Comparison of ENCODE assay signal across 14 mouse cellular contexts in the genomic region with DNA sequence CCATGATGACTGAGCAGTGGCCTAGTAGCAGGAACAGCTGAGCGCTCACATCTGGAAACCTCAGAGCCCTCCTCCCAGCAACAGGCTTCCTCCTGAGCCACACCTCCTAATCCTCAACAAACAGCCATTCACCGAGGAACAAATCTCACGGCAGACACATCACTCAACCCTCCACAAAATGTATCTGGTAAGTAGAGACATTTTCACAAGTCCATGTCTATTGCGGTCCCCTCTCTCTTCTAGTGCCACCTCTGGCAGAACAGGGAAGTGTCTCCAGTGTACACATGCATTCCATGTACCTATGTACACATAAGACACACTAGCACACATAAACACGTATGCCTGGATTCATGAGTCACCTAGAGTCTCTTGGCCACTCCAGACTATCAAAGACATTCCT. TPM values are rescaled to one million over a fixed set of nuclear protein-coding genes. Genes with fewer than 3 reads are reported as not detected.
A peak's percentile ranks its signal among the peaks of the same experiment; 100 is the strongest.
DNase-seq lines count a peak whose midpoint lies in the region; ATAC-seq and TF ChIP-seq lines count a peak whose summit lies in the region.
"Had no signal": no experiment of that assay in that cellular context is flagged by ENCODE, and none has a peak within 500 bp of the region (broad histone marks: within the 10 kb centered on the region; RNA-seq: fewer than 3 reads in every experiment).

No protein-coding gene starts in this region.

- TF ChIP-seq POLR2A in cerebellum, adult 2 months (IDR thresholded peaks at IDR 0.05; ENCODE audit: borderline replicate concordance, insufficient read depth, low read length), result no peak

- no peak overlapping the region for H3K27ac ChIP-seq in cerebellum, adult 2 months (ENCODE audit: insufficient read depth, low read length)
- H3K27ac ChIP-seq in liver, embryonic 11.5 days (ENCODE audit: low read depth, low read length), result no peak overlapping the region
- H3K27ac ChIP-seq in forebrain, embryonic 16.5 days (ENCODE audit: low read length), result no peak overlapping the region
- H3K27ac ChIP-seq: midbrain, embryonic 15.5 days had no signal

- no peaks in the 10 kb centered on the region for H3K36me3 ChIP-seq in liver, embryonic 11.5 days (ENCODE audit: control insufficient read depth, insufficient read depth, low read length)
- no peaks in the 10 kb centered on the region for H3K36me3 ChIP-seq in forebrain, embryonic 16.5 days (ENCODE audit: control insufficient read depth, insufficient read depth)
- H3K36me3 ChIP-seq: midbrain, embryonic 15.5 days had no signal

- ATAC-seq in liver, embryonic 11.5 days (replicated peaks; ENCODE audit: low FRiP score), result no peak
- 0 out of 2 replicates have a peak, but pooled peaks have one; percentile 40 for ATAC-seq in megakaryocyte, adult 5-6 weeks (ENCODE audit: poor library complexity, severe bottlenecking)
- ATAC-seq in forebrain, embryonic 16.5 days, result no peak
- ATAC-seq: midbrain, embryonic 15.5 days had no signal

- DNase-seq in cerebellum, adult 2 months, result no peak
- DNase-seq in cerebellum, postnatal 4 days (ENCODE audit: low spot score in 2 of 2), result no peak
- DNase-seq in liver, result peak; percentile 13
- DNase-seq in liver, embryonic 11.5 days (ENCODE audit: low spot score), result no peak
- peak; percentile 24 for DNase-seq in MEL-GATA-1-ER (ENCODE audit: extremely low read depth, low read depth)
- no peak for DNase-seq in embryo, embryonic 11 days
- DNase-seq: heart, postnatal 10 days; lung, adult 2 months had no signal

- no peaks in the 10 kb centered on the region for H3K9me3 ChIP-seq in liver, embryonic 11.5 days (ENCODE audit: control insufficient read depth, low read length)
- H3K9me3 ChIP-seq in forebrain, embryonic 16.5 days (ENCODE audit: control insufficient read depth, low read length), result no peaks in the 10 kb centered on the region
- H3K9me3 ChIP-seq: midbrain, embryonic 15.5 days had no signal

- TF ChIP-seq CTCF in cerebellum, adult 2 months (IDR thresholded peaks at IDR 0.05; ENCODE audit: borderline replicate concordance, insufficient read depth, low read depth, low read length), result peak; percentile 39; the same call in 1 of the 2 replicates

- no peak overlapping the region for H3K9ac ChIP-seq in liver, embryonic 11.5 days (ENCODE audit: low read depth, low read length)
- no peak overlapping the region for H3K9ac ChIP-seq in forebrain, embryonic 16.5 days (replicated peaks; ENCODE audit: low read depth, low read length)
- H3K9ac ChIP-seq: midbrain, embryonic 15.5 days had no signal

- WGBS in cerebellum, adult 2 months, result 75% methylated on average over 5 of the region's 5 CpGs
- 67% methylated on average over 5 of the region's 5 CpGs for WGBS in liver, embryonic 11.5 days
- 75% methylated on average over 5 of the region's 5 CpGs for WGBS in forebrain, embryonic 16.5 days

- H3K4me2 ChIP-seq in liver, embryonic 11.5 days, result no peak overlapping the region
- H3K4me2 ChIP-seq in forebrain, embryonic 16.5 days (ENCODE audit: low read length), result no peak overlapping the region
- H3K4me2 ChIP-seq: midbrain, embryonic 15.5 days had no signal

- H3K27me3 ChIP-seq in cerebellum, adult 2 months (ENCODE audit: control insufficient read depth, insufficient read depth, low read length), result no peaks in the 10 kb centered on the region
- H3K27me3 ChIP-seq in liver, embryonic 11.5 days (replicated peaks; ENCODE audit: control insufficient read depth, insufficient read depth, low read length), result peaks cover 18% of the 10 kb centered on the region
- no peaks in the 10 kb centered on the region for H3K27me3 ChIP-seq in forebrain, embryonic 16.5 days (replicated peaks; ENCODE audit: control insufficient read depth, insufficient read depth, low read length)
- H3K27me3 ChIP-seq: midbrain, embryonic 15.5 days had no signal

- H3K4me1 ChIP-seq in cerebellum, adult 2 months (ENCODE audit: control insufficient read depth, insufficient read depth, low read length), result peaks cover 13% of the 10 kb centered on the region
- peaks cover 2% of the 10 kb centered on the region; the same call in 1 of the 2 replicates for H3K4me1 ChIP-seq in liver, embryonic 11.5 days (replicated peaks; ENCODE audit: control insufficient read depth, insufficient read depth, low read length)
- peaks cover 8% of the 10 kb centered on the region for H3K4me1 ChIP-seq in forebrain, embryonic 16.5 days (replicated peaks; ENCODE audit: control insufficient read depth, insufficient read depth, low read length)

- no peak overlapping the region for H3K4me3 ChIP-seq in cerebellum, adult 2 months (replicated peaks; ENCODE audit: insufficient read depth, low read depth, low read length)
- no peak overlapping the region for H3K4me3 ChIP-seq in liver, embryonic 11.5 days (ENCODE audit: low read depth, low read length)
- no peak overlapping the region for H3K4me3 ChIP-seq in forebrain, embryonic 16.5 days (replicated peaks; ENCODE audit: low read length)
- H3K4me3 ChIP-seq: midbrain, embryonic 15.5 days had no signal

RNA-seq across cellular contexts. Expression of a gene that starts 2.2 kb away (rescaled TPM):
- 125 and 135 TPM in 2 replicates for polyA plus RNA-seq in cerebellum, adult 2 months (2012; rRNA removed)
- polyA plus RNA-seq in liver, embryonic 11.5 days (2014; fragmentation: Nextera tagmentation; extraction: Ambion mirVana), result 0.70 and 0.79 TPM in 2 replicates
- total RNA-seq in megakaryocyte, adult 5-6 weeks (2015), result not detected in 2 replicates
- total RNA-seq in megakaryocyte, adult 5-6 weeks (2017), result not detected in 2 replicates
- 254 and 298 TPM in 2 replicates for polyA plus RNA-seq in forebrain, embryonic 16.5 days (2015; fragmentation: Nextera tagmentation; extraction: Ambion mirVana)
- total RNA-seq: gastrocnemius, adult 8-10 months; heart, postnatal 10 days had no signal
- polyA plus RNA-seq: lung, adult 2 months had no signal

RNA-seq across cellular contexts. Expression of a gene that starts 17.8 kb away (rescaled TPM):
- polyA plus RNA-seq in cerebellum, adult 2 months (2012; rRNA removed), result 410 and 442 TPM in 2 replicates
- 306 and 319 TPM in 2 replicates for polyA plus RNA-seq in liver, embryonic 11.5 days (2014; fragmentation: Nextera tagmentation; extraction: Ambion mirVana)
- total RNA-seq in megakaryocyte, adult 5-6 weeks (2015), result 393 and 449 TPM in 2 replicates
- 377 and 389 TPM in 2 replicates for total RNA-seq in megakaryocyte, adult 5-6 weeks (2017)
- 498 and 517 TPM in 2 replicates for polyA plus RNA-seq in forebrain, embryonic 16.5 days (2015; fragmentation: Nextera tagmentation; extraction: Ambion mirVana)

RNA-seq across cellular contexts. Expression of a gene that starts 18.1 kb away (rescaled TPM):
- not detected in 2 replicates for polyA plus RNA-seq in cerebellum, adult 2 months (2012; rRNA removed)
- polyA plus RNA-seq in liver, embryonic 11.5 days (2014; fragmentation: Nextera tagmentation; extraction: Ambion mirVana), result 4.6 and 7.8 TPM in 2 replicates
- total RNA-seq in megakaryocyte, adult 5-6 weeks (2015), result not detected in 2 replicates
- total RNA-seq in megakaryocyte, adult 5-6 weeks (2017), result not detected in 2 replicates
- not detected in 2 replicates for polyA plus RNA-seq in forebrain, embryonic 16.5 days (2015; fragmentation: Nextera tagmentation; extraction: Ambion mirVana)
- total RNA-seq: gastrocnemius, adult 8-10 months; heart, postnatal 10 days; left cerebral cortex, postnatal 10 days had no signal
- polyA plus RNA-seq: embryonic facial prominence, embryonic 14.5 days; lung, adult 2 months; midbrain, embryonic 15.5 days had no signal

RNA-seq across cellular contexts. Expression of a gene that starts 18.5 kb away (rescaled TPM):
- polyA plus RNA-seq in cerebellum, adult 2 months (2012; rRNA removed), result 6.7 and 6.8 TPM in 2 replicates
- polyA plus RNA-seq in liver, embryonic 11.5 days (2014; fragmentation: Nextera tagmentation; extraction: Ambion mirVana), result 60.5 and 65.4 TPM in 2 replicates
- total RNA-seq in megakaryocyte, adult 5-6 weeks (2015), result 0.89 and 1.0 TPM in 2 replicates
- 1.3 and 2.5 TPM in 2 replicates for total RNA-seq in megakaryocyte, adult 5-6 weeks (2017)
- 2.3 and 3.1 TPM in 2 replicates for polyA plus RNA-seq in forebrain, embryonic 16.5 days (2015; fragmentation: Nextera tagmentation; extraction: Ambion mirVana)
- total RNA-seq: gastrocnemius, adult 8-10 months; heart, postnatal 10 days had no signal

RNA-seq across cellular contexts. Expression of a gene that starts 32.8 kb away (rescaled TPM):
- 59.8 and 61.2 TPM in 2 replicates for polyA plus RNA-seq in cerebellum, adult 2 months (2012; rRNA removed)
- 7.0 and 9.0 TPM in 2 replicates for polyA plus RNA-seq in liver, embryonic 11.5 days (2014; fragmentation: Nextera tagmentation; extraction: Ambion mirVana)
- total RNA-seq in megakaryocyte, adult 5-6 weeks (2015), result 8.3 and 8.5 TPM in 2 replicates
- 5.6 and 5.9 TPM in 2 replicates for total RNA-seq in megakaryocyte, adult 5-6 weeks (2017)
- polyA plus RNA-seq in forebrain, embryonic 16.5 days (2015; fragmentation: Nextera tagmentation; extraction: Ambion mirVana), result 16.5 and 20.2 TPM in 2 replicates

Comparison
In these comparisons a context has a peak if more than half of its experiments do, and no peak if none do; other contexts are left out.
1. DNase-seq: peak in liver (single experiment) and MEL-GATA-1-ER (single experiment); none in cerebellum, adult 2 months (0 of 2), cerebellum, postnatal 4 days (0 of 2), liver, embryonic 11.5 days (single experiment) and embryo, embryonic 11 days (single experiment).
2. RNA of a gene that starts 2.2 kb away (polyA plus RNA-seq): 254 to 298 TPM in forebrain, embryonic 16.5 days and 125 to 135 TPM in cerebellum, adult 2 months; 0.70 to 0.79 TPM in liver, embryonic 11.5 days; every median in the first group is over 10 times any median in the second.